In the genomic region with DNA sequence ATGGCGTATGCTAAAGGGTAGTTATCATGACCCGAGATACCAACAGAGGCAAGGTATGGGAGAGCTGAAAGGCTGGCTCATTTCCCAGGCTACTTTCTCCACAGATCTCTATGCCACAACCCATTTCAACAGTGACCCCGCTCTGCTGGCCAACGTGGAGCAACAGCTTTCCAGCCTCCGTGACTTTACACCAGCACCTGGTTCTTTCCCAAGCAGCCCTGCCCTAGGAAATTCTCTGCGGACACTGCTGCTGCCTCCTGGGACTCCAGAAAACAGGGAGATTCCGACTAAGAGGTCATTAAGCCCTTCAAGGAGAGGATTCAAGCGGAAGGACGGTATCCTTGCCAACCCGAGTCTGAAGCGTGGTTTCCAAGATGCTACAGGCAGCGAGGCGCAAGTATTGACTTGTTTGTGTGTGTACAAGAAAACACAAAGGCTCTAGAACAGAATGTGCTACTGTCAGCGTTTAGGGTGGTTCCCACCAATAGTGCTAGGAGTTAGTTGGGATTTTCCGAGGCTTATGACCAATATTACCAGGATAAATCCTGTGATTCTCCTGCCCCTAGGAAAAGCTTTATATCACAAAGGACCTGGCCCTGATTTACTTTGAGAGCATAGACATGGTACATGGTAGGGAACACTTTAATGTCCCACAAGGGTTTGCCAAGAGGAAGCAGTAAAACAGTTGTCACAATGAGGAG, we compare ENCODE assay signal across 30 mouse cellular contexts. TPM values are rescaled to one million over a fixed set of nuclear protein-coding genes. Genes with fewer than 3 reads are reported as not detected.
DNase-seq lines count a peak whose midpoint lies in the region; ATAC-seq and TF ChIP-seq lines count a peak whose summit lies in the region.
"Had no signal": no experiment of that assay in that cellular context is flagged by ENCODE, and none has a peak within 500 bp of the region (broad histone marks: within the 10 kb centered on the region; RNA-seq: fewer than 3 reads in every experiment).

No protein-coding gene starts in this region.

- no peaks in the 10 kb centered on the region for H3K36me3 ChIP-seq in liver, embryonic 13.5 days
- no peaks in the 10 kb centered on the region for H3K36me3 ChIP-seq in liver, postnatal 0 days (replicated peaks; ENCODE audit: insufficient read depth, low read length)
- H3K36me3 ChIP-seq: limb, embryonic 15.5 days; midbrain, embryonic 12.5 days had no signal

- no peaks in the 10 kb centered on the region for H3K9me3 ChIP-seq in liver, embryonic 13.5 days (replicated peaks)
- H3K9me3 ChIP-seq in liver, postnatal 0 days (ENCODE audit: low read length): no peaks in the 10 kb centered on the region
- H3K9me3 ChIP-seq: limb, embryonic 15.5 days; midbrain, embryonic 12.5 days had no signal

- H3K4me1 ChIP-seq in liver, embryonic 13.5 days (replicated peaks): peaks cover 57% of the 10 kb centered on the region
- H3K4me1 ChIP-seq in liver, postnatal 0 days (ENCODE audit: insufficient read depth): peaks cover 8% of the 10 kb centered on the region
- H3K4me1 ChIP-seq: limb, embryonic 15.5 days had no signal

- peaks cover 5% of the 10 kb centered on the region for H3K27me3 ChIP-seq in liver, embryonic 13.5 days
- no peaks in the 10 kb centered on the region for H3K27me3 ChIP-seq in liver, postnatal 0 days (ENCODE audit: insufficient read depth, low read length)
- H3K27me3 ChIP-seq: limb, embryonic 15.5 days; midbrain, embryonic 12.5 days had no signal

- H3K4me2 ChIP-seq in liver, embryonic 13.5 days: no peak overlapping the region
- H3K4me2 ChIP-seq in liver, postnatal 0 days (ENCODE audit: low read depth, low read length): no peak overlapping the region
- H3K4me2 ChIP-seq: heart, embryonic 11.5 days; limb, embryonic 15.5 days; midbrain, embryonic 12.5 days had no signal

- 0 out of 2 replicates have a peak overlapping the region, but pooled peaks have one; percentile 17 for H3K9ac ChIP-seq in liver, embryonic 13.5 days
- no peak overlapping the region for H3K9ac ChIP-seq in liver, postnatal 0 days (replicated peaks)
- H3K9ac ChIP-seq: limb, embryonic 15.5 days; midbrain, embryonic 12.5 days had no signal

- 63% methylated on average over 15 of the region's 15 CpGs for WGBS in liver, embryonic 13.5 days (ENCODE audit: insufficient replicate concordance)
- WGBS in liver, postnatal 0 days (ENCODE audit: insufficient replicate concordance): 66% methylated on average over 15 of the region's 15 CpGs

- DNase-seq in cerebellum, postnatal 10 days: peak; percentile 30
- no peak for DNase-seq in cerebellum, adult 9-10 months
- peak; percentile 10 for DNase-seq in gastrocnemius, postnatal 25 days
- no peak for DNase-seq in gastrocnemius, postnatal 14 days
- DNase-seq in liver, embryonic 13.5 days: no peak
- no peak for DNase-seq in liver, postnatal 0 days
- peak; percentile 97 for DNase-seq in fat pad, adult 2 months (ENCODE audit: extremely low read depth, low read depth, low spot score)
- DNase-seq: cerebellum, adult 2 months; kidney, adult 9 months; kidney, postnatal 14 days; left cerebral cortex, postnatal 4 days; lung, adult 18-20 months; lung, postnatal 14 days; right cerebral cortex, postnatal 4 days; thymus, postnatal 14 days had no signal

- TF ChIP-seq EP300 in liver, postnatal 0 days (IDR thresholded peaks at IDR 0.05; ENCODE audit: low read depth): no peak

- no peak for ATAC-seq in liver, embryonic 13.5 days (ENCODE audit: low read depth)
- no peak for ATAC-seq in liver, postnatal 0 days
- ATAC-seq: CD4-positive, CD25-positive, alpha-beta regulatory T cell, adult 4 months; hindbrain, embryonic 16.5 days; intestine, embryonic 16.5 days had no signal

- H3K4me3 ChIP-seq in liver, embryonic 13.5 days (replicated peaks): no peak overlapping the region
- H3K4me3 ChIP-seq in liver, postnatal 0 days (ENCODE audit: low read depth, low read length): no peak overlapping the region
- H3K4me3 ChIP-seq: limb, embryonic 15.5 days; midbrain, embryonic 12.5 days had no signal

- no peak overlapping the region for H3K27ac ChIP-seq in liver, embryonic 13.5 days
- no peak overlapping the region for H3K27ac ChIP-seq in liver, postnatal 0 days (ENCODE audit: low read depth)
- H3K27ac ChIP-seq: limb, embryonic 15.5 days; midbrain, embryonic 12.5 days had no signal

- intact Hi-C loops in gastrocnemius, postnatal 14 days (cut with DNase I; ENCODE audit: low total_unique reads): loop anchor here (10.0 kb wide), 1 partner anchor 47 kb away; no protein-coding TSS in a partner anchor

- no peak for TF ChIP-seq CTCF in liver, postnatal 0 days (IDR thresholded peaks at IDR 0.05; ENCODE audit: low read depth)

RNA-seq across cellular contexts. Expression of gene Tppp3, which starts 19.3 kb away (rescaled TPM):
- 10 to 100 TPM; 86.7 to 99.2 TPM for total RNA-seq in gastrocnemius, postnatal 25 days (2021)
- total RNA-seq in gastrocnemius, postnatal 14 days (2021): 100 to 1,000 TPM; 191 to 254 TPM
- 1.6 and 1.8 TPM in 2 replicates for polyA plus RNA-seq in liver, embryonic 13.5 days (2015; fragmentation: Nextera tagmentation; extraction: Ambion mirVana)
- 1.4 and 3.8 TPM in 2 replicates for polyA plus RNA-seq in liver, postnatal 0 days (2015; fragmentation: Nextera tagmentation; extraction: Ambion mirVana)

RNA-seq across cellular contexts. Expression of gene Lrrc36, which starts 38.7 kb away (rescaled TPM):
- total RNA-seq in gastrocnemius, postnatal 25 days (2021): under 1 TPM; 0.41 to 0.67 TPM
- under 1 TPM; 0.53 to 0.97 TPM for total RNA-seq in gastrocnemius, postnatal 14 days (2021)
- polyA plus RNA-seq in liver, embryonic 13.5 days (2015; fragmentation: Nextera tagmentation; extraction: Ambion mirVana): 0.15 and 0.16 TPM in 2 replicates
- 0.09 and 0.11 TPM in 2 replicates for polyA plus RNA-seq in liver, postnatal 0 days (2015; fragmentation: Nextera tagmentation; extraction: Ambion mirVana)
- total RNA-seq: monocyte, adult 5-6 weeks had no signal
- polyA plus RNA-seq: CD4-positive, CD25-positive, alpha-beta regulatory T cell, adult 4 months; heart, embryonic 11.5 days; stomach, embryonic 14.5 days had no signal

RNA-seq across cellular contexts. Expression of gene Kctd19, which starts 38.8 kb away (rescaled TPM):
- total RNA-seq in gastrocnemius, postnatal 25 days (2021): not detected
- total RNA-seq in gastrocnemius, postnatal 14 days (2021): under 1 TPM in 1 of 2 experiments, not detected in 1; 0.21 TPM
- not detected in 2 replicates for polyA plus RNA-seq in liver, embryonic 13.5 days (2015; fragmentation: Nextera tagmentation; extraction: Ambion mirVana)
- not detected in 2 replicates for polyA plus RNA-seq in liver, postnatal 0 days (2015; fragmentation: Nextera tagmentation; extraction: Ambion mirVana)
- total RNA-seq: gastrocnemius, postnatal 4 days; layer of hippocampus, adult 18-20 months; layer of hippocampus, postnatal 14 days; left cerebral cortex, adult 8-10 months; left cerebral cortex, postnatal 4 days; monocyte, adult 5-6 weeks had no signal
- polyA plus RNA-seq: CD4-positive, CD25-positive, alpha-beta regulatory T cell, adult 4 months; embryonic facial prominence, embryonic 14.5 days; frontal cortex, adult 2 months; heart, embryonic 11.5 days; heart, postnatal 0 days; hindbrain, embryonic 16.5 days; intestine, embryonic 16.5 days; limb, embryonic 15.5 days; midbrain, embryonic 12.5 days; stomach, embryonic 14.5 days had no signal

RNA-seq across cellular contexts. Expression of gene Zdhhc1, which starts 44.6 kb away (rescaled TPM):
- total RNA-seq in gastrocnemius, postnatal 25 days (2021): 10 to 100 TPM in 1 of 2 experiments, 1 to 10 TPM in 1; 8.7 to 10.1 TPM
- 10 to 100 TPM; 10.1 to 11.2 TPM for total RNA-seq in gastrocnemius, postnatal 14 days (2021)
- 2.1 TPM in 2 replicates for polyA plus RNA-seq in liver, embryonic 13.5 days (2015; fragmentation: Nextera tagmentation; extraction: Ambion mirVana)
- 2.1 and 2.3 TPM in 2 replicates for polyA plus RNA-seq in liver, postnatal 0 days (2015; fragmentation: Nextera tagmentation; extraction: Ambion mirVana)

Comparison
In these comparisons a context has a peak if more than half of its experiments do, and no peak if none do; other contexts are left out.
1. DNase-seq: peak in cerebellum, postnatal 10 days (2 of 2), gastrocnemius, postnatal 25 days (single experiment) and fat pad, adult 2 months (single experiment); none in cerebellum, adult 9-10 months (single experiment), gastrocnemius, postnatal 14 days (single experiment), liver, embryonic 13.5 days (single experiment) and liver, postnatal 0 days (single experiment).